Mouse (Mus musculus) splenic B cell, adult 2 months (primary cell): ENCODE data around the gene Serpinf1.
A peak's percentile ranks its signal among the peaks of the same experiment; 100 is the strongest.

Experiments used
- DNase-seq: peaks from one replicate; pipeline ENCODE4 v3.0.0-alpha.2; 2011; ENCODE audit warnings: low read depth, low spot score
- H3K27me3 ChIP-seq: 2 replicates; pipeline ENCODE4 v1.6.1; 2012; ENCODE audit warnings: mild to moderate bottlenecking, low read length, moderate library complexity, mixed read lengths; ENCODE audit not compliant: control insufficient read depth, poor library complexity, insufficient read depth, severe bottlenecking
- H3K36me3 ChIP-seq: 2 replicates; pipeline ENCODE4 v1.6.1; 2012; ENCODE audit warnings: mild to moderate bottlenecking, low read length, moderate library complexity, mixed read lengths; ENCODE audit not compliant: control insufficient read depth, poor library complexity, insufficient read depth, severe bottlenecking

The Serpinf1 gene

GRCm38 (mm10) chr11:75421375-75422012 lies 1.0 kb downstream of the Serpinf1 start:
- DNase-seq, result no peak
- Histone ChIP-seq H3K27me3 (no peaks in the 10 kb centered on the region), H3K36me3 (no peaks in the 10 kb centered on the region)

- H3K36me3 ChIP-seq, result no peaks in the 10 kb centered on the region
- DNase-seq, result no peak
- H3K27me3 ChIP-seq, result no peaks in the 10 kb centered on the region
Observed at GRCm38 (mm10) chr11:75420810-75421374, 1.6 kb downstream of the Serpinf1 start.

GRCm38 (mm10) chr11:75420037-75420436 lies 2.5 kb downstream of the Serpinf1 start:
- no peaks in the 10 kb centered on the region for H3K36me3 ChIP-seq
- H3K27me3 ChIP-seq, result no peaks in the 10 kb centered on the region
- no peak for DNase-seq

- Histone ChIP-seq H3K27me3 (no peaks in the 10 kb centered on the region), H3K36me3 (no peaks in the 10 kb centered on the region)
- peak; percentile 70 for DNase-seq
Observed at GRCm38 (mm10) chr11:75415994-75416393, 6.5 kb downstream of the Serpinf1 start.

- peak; percentile 64 for DNase-seq
- no peaks in the 10 kb centered on the region for H3K27me3 ChIP-seq
Observed at GRCm38 (mm10) chr11:75415096-75415495, 7.4 kb downstream of the Serpinf1 start.

GRCm38 (mm10) chr11:75410591-75410990 lies 11.9 kb downstream of the Serpinf1 start:
- H3K36me3 ChIP-seq, result no peaks in the 10 kb centered on the region
- DNase-seq, result no peak

More at GRCm38 (mm10) chr11:75415096-75415495, 7.4 kb downstream of the Serpinf1 start:
- no peaks in the 10 kb centered on the region for H3K36me3 ChIP-seq

GRCm38 (mm10) chr11:75409679-75410575 lies 12.6 kb downstream of the Serpinf1 start:
- no peaks in the 10 kb centered on the region for H3K36me3 ChIP-seq
- DNase-seq, result peak; percentile 58
- no peaks in the 10 kb centered on the region for H3K27me3 ChIP-seq

More at GRCm38 (mm10) chr11:75410591-75410990, 11.9 kb downstream of the Serpinf1 start:
- H3K27me3 ChIP-seq, result no peaks in the 10 kb centered on the region

- peak; percentile 81 for DNase-seq
- Histone ChIP-seq H3K27me3 (no peaks in the 10 kb centered on the region), H3K36me3 (no peaks in the 10 kb centered on the region)
Observed at GRCm38 (mm10) chr11:75406865-75407264, 15.6 kb downstream of the Serpinf1 start.

GRCm38 (mm10) chr11:75406104-75406503 lies 16.4 kb downstream of the Serpinf1 start:
- no peaks in the 10 kb centered on the region for H3K27me3 ChIP-seq
- no peaks in the 10 kb centered on the region; the same call in 1 of the 2 replicates for H3K36me3 ChIP-seq
- no peak for DNase-seq

GRCm38 (mm10) chr11:75404801-75405200 lies 17.7 kb downstream of the Serpinf1 start:
- Histone ChIP-seq H3K36me3 (no peaks in the 10 kb centered on the region; the same call in none of the 2 replicates), H3K27me3 (no peaks in the 10 kb centered on the region)
- DNase-seq, result no peak

GRCm38 (mm10) chr11:75403301-75404052 lies 19.0 kb downstream of the Serpinf1 start:
- H3K36me3 ChIP-seq, result no peaks in the 10 kb centered on the region; the same call in none of the 2 replicates
- DNase-seq, result no peak
- no peaks in the 10 kb centered on the region for H3K27me3 ChIP-seq

GRCm38 (mm10) chr11:75402271-75402690 lies 20.2 kb downstream of the Serpinf1 start:
- Histone ChIP-seq H3K27me3 (no peaks in the 10 kb centered on the region), H3K36me3 (no peaks in the 10 kb centered on the region; the same call in none of the 2 replicates)
- DNase-seq, result peak; percentile 73

GRCm38 (mm10) chr11:75400099-75400498 lies 22.4 kb downstream of the Serpinf1 start:
- DNase-seq, result no peak
- Histone ChIP-seq H3K27me3 (no peaks in the 10 kb centered on the region), H3K36me3 (no peaks in the 10 kb centered on the region; the same call in none of the 2 replicates)

- Histone ChIP-seq H3K36me3 (no peaks in the 10 kb centered on the region; the same call in none of the 2 replicates), H3K27me3 (no peaks in the 10 kb centered on the region)
- no peak for DNase-seq
Observed at GRCm38 (mm10) chr11:75399411-75399841, 23.1 kb downstream of the Serpinf1 start.
